Mouse (Mus musculus) liver, adult 2 months (tissue): ENCODE measurements around the gene Cd40lg. TPM values are rescaled to one million over a fixed set of nuclear protein-coding genes. Genes with fewer than 3 reads are reported as not detected.
A peak's percentile ranks its signal among the peaks of the same experiment; 100 is the strongest.

ENCODE experiments used
- DNase-seq: peaks from one replicate; pipeline ENCODE4 v3.0.0-alpha.2; 2011; ENCODE audit warnings: low read depth, low spot score; ENCODE audit errors: extremely low read depth
- H3K27ac ChIP-seq: fragments of 200-500 bp; replicated peaks from 2 replicates; pipeline ENCODE4 v1.5.1; 2012; ENCODE audit warnings: low read depth, mild to moderate bottlenecking, control low read depth, inconsistent platforms, low read length; ENCODE audit not compliant: insufficient read depth
- H3K27me3 ChIP-seq: fragments of 200-500 bp; 2 replicates; pipeline ENCODE4 v1.6.1; 2012; ENCODE audit warnings: mild to moderate bottlenecking, moderate library complexity, low read length, inconsistent platforms; ENCODE audit not compliant: control insufficient read depth, insufficient read depth
- H3K36me3 ChIP-seq: fragments of 200-500 bp; 2 replicates; pipeline ENCODE4 v1.6.1; 2012; ENCODE audit warnings: low read length, inconsistent platforms; ENCODE audit not compliant: control insufficient read depth, insufficient read depth
- H3K4me1 ChIP-seq: fragments of 200-500 bp; 2 replicates; pipeline ENCODE4 v1.6.1; 2011; ENCODE audit warnings: low read length; ENCODE audit not compliant: control insufficient read depth, insufficient read depth
- H3K4me3 ChIP-seq: fragments of 200-500 bp; 2 replicates; pipeline ENCODE4 v1.5.1; 2011; ENCODE audit warnings: low read depth, mild to moderate bottlenecking, control low read depth, low read length, moderate library complexity; ENCODE audit not compliant: insufficient read depth
- H3K79me2 ChIP-seq: fragments of 200-500 bp; 2 replicates; pipeline ENCODE4 v1.6.1; 2012; ENCODE audit warnings: inconsistent platforms, mild to moderate bottlenecking, low read length, moderate library complexity; ENCODE audit not compliant: control insufficient read depth, insufficient read depth
- H3K9ac ChIP-seq: fragments of 200-500 bp; 2 replicates; pipeline ENCODE4 v1.6.1; 2012; ENCODE audit warnings: low read depth, mild to moderate bottlenecking, control low read depth, inconsistent platforms, low read length
- CTCF ChIP-seq: fragments of 200-500 bp; IDR thresholded peaks from 2 replicates; pipeline ENCODE4 v1.5.1; 2011; ENCODE audit warnings: low read depth, low read length, control low read depth
- POLR2A ChIP-seq: fragments of 200-500 bp; IDR thresholded peaks from 2 replicates; pipeline ENCODE4 v1.6.1; 2011; ENCODE audit warnings: low read length, control low read depth; ENCODE audit not compliant: insufficient read depth; ENCODE audit errors: extremely low read depth
- WGBS: fragments of 180-500 bp; shearing (Covaris S2); methylation state at CpG from one replicate; pipeline ENCODE4 v1.1.7; 2018; 5-methylcytosine and 5-hydroxymethylcytosine counted together
- polyA plus RNA-seq: library from polyadenylated mRNA; depleted of rRNA; stranded (reverse); fragments of >200 nt; gene quantifications from 2 replicates; pipeline ENCODE4 v1.2.3, GENCODE M21; 2012
- total RNA-seq: library from RNA; depleted of rRNA; stranded (reverse); fragments of >200 nt; gene quantifications from 2 replicates; pipeline ENCODE4 v1.2.3, GENCODE M21; 2014

The Cd40lg gene
- total and polyA plus RNA-seq, 2 experiments: 0.18 TPM; not detected in 1

- TF ChIP-seq CTCF: no peak
- no peak for TF ChIP-seq POLR2A
- Histone ChIP-seq H3K27me3 (no peaks in the 10 kb centered on the region), H3K4me3 (no peak overlapping the region), H3K9ac (no peak overlapping the region), H3K27ac (no peak overlapping the region), H3K36me3 (no peaks in the 10 kb centered on the region), H3K4me1 (peaks cover 3% of the 10 kb centered on the region), H3K79me2 (no peaks in the 10 kb centered on the region)
- 26% methylated on average over 3 of the region's 3 CpGs for WGBS
- no peak for DNase-seq
Measured at GRCm38 (mm10) chrX:57212862-57213261, 919 bp downstream of the Cd40lg start.

GRCm38 (mm10) chrX:57215495-57215894 is 3.6 kb downstream of the Cd40lg start:
- H3K27ac ChIP-seq: no peak overlapping the region
- H3K9ac ChIP-seq: no peak overlapping the region
- no peaks in the 10 kb centered on the region for H3K79me2 ChIP-seq
- TF ChIP-seq CTCF (no peak), POLR2A (no peak)
- no peak overlapping the region for H3K4me3 ChIP-seq
- H3K36me3 ChIP-seq: no peaks in the 10 kb centered on the region
- peaks cover 3% of the 10 kb centered on the region for H3K4me1 ChIP-seq
- peak; percentile 69 for DNase-seq
- H3K27me3 ChIP-seq: no peaks in the 10 kb centered on the region
- WGBS: 31% methylated on average over 4 of the region's 4 CpGs

GRCm38 (mm10) chrX:57216271-57216670 is 4.3 kb downstream of the Cd40lg start:
- 11% methylated on average over 5 of the region's 5 CpGs for WGBS
- no peaks in the 10 kb centered on the region for H3K36me3 ChIP-seq
- H3K4me3 ChIP-seq: no peak overlapping the region
- H3K79me2 ChIP-seq: no peaks in the 10 kb centered on the region
- DNase-seq: peak; percentile 66
- H3K27me3 ChIP-seq: no peaks in the 10 kb centered on the region
- no peak overlapping the region for H3K9ac ChIP-seq
- no peak for TF ChIP-seq POLR2A
- TF ChIP-seq CTCF: no peak
- H3K4me1 ChIP-seq: peaks cover 3% of the 10 kb centered on the region
- H3K27ac ChIP-seq: no peak overlapping the region; the same call in 1 of the 2 replicates

GRCm38 (mm10) chrX:57219563-57219962 is 7.6 kb downstream of the Cd40lg start:
- WGBS: 100% methylated on average over 5 of the region's 5 CpGs
- TF ChIP-seq CTCF (no peak), POLR2A (no peak)
- Histone ChIP-seq H3K9ac (no peak overlapping the region), H3K36me3 (no peaks in the 10 kb centered on the region), H3K27ac (no peak overlapping the region), H3K4me1 (peaks cover 3% of the 10 kb centered on the region), H3K27me3 (no peaks in the 10 kb centered on the region), H3K79me2 (no peaks in the 10 kb centered on the region), H3K4me3 (no peak overlapping the region)
- no peak for DNase-seq

GRCm38 (mm10) chrX:57221881-57222280 is 9.9 kb downstream of the Cd40lg start:
- TF ChIP-seq POLR2A (no peak), CTCF (no peak)
- no peak overlapping the region for H3K9ac ChIP-seq
- no peak for DNase-seq
- no peaks in the 10 kb centered on the region for H3K4me1 ChIP-seq
- WGBS: 77% methylated on average over 3 of the region's 3 CpGs
- no peaks in the 10 kb centered on the region for H3K36me3 ChIP-seq
- no peaks in the 10 kb centered on the region for H3K27me3 ChIP-seq
- H3K4me3 ChIP-seq: no peak overlapping the region
- no peaks in the 10 kb centered on the region for H3K79me2 ChIP-seq
- no peak overlapping the region for H3K27ac ChIP-seq

- H3K36me3 ChIP-seq: no peaks in the 10 kb centered on the region
- H3K79me2 ChIP-seq: no peaks in the 10 kb centered on the region
- no peak for TF ChIP-seq CTCF
- no peak for TF ChIP-seq POLR2A
- WGBS: 57% methylated on average over 10 of the region's 10 CpGs
- DNase-seq: peak; percentile 85
- H3K27me3 ChIP-seq: no peaks in the 10 kb centered on the region
- H3K9ac ChIP-seq: no peak overlapping the region
- no peak overlapping the region for H3K27ac ChIP-seq
- H3K4me3 ChIP-seq: no peak overlapping the region
- no peaks in the 10 kb centered on the region for H3K4me1 ChIP-seq
Measured at GRCm38 (mm10) chrX:57223301-57223700, 11.4 kb downstream of the Cd40lg start.
